Mouse (Mus musculus) hindbrain, embryonic 14.5 days (tissue): ENCODE data around the gene Auts2. TPM values are rescaled to one million over a fixed set of nuclear protein-coding genes. Genes with fewer than 3 reads are reported as not detected.

ENCODE experiments used
- ATAC-seq: fragments of 200-750 bp; cut with Nextera tagmentation; 2 replicates; pipeline ENCODE4 v1.8.0; 2017; ENCODE audit warnings: moderate number of reproducible peaks, mild to moderate bottlenecking, moderate TSS enrichment, moderate library complexity; ENCODE audit not compliant: low FRiP score
- DNase-seq: peaks from one replicate; pipeline ENCODE4 v3.0.0-alpha.2; 2015; ENCODE audit warnings: low spot score
- H3K27ac ChIP-seq: fragments of 300-500 bp; sonication (generic); 2 replicates; pipeline ENCODE4 v1.5.1; 2014; ENCODE audit warnings: mild to moderate bottlenecking, moderate library complexity
- H3K27me3 ChIP-seq: fragments of 300-500 bp; sonication (generic); 2 replicates; pipeline ENCODE4 v1.6.1; 2014; ENCODE audit warnings: mild to moderate bottlenecking, low read length, mixed read lengths; ENCODE audit not compliant: control insufficient read depth, insufficient read depth
- H3K36me3 ChIP-seq: fragments of 300-500 bp; sonication (generic); replicated peaks from 2 replicates; pipeline ENCODE4 v1.6.1; 2014; ENCODE audit not compliant: control insufficient read depth, insufficient read depth
- H3K4me1 ChIP-seq: fragments of 300-500 bp; sonication (generic); replicated peaks from 2 replicates; pipeline ENCODE4 v1.6.1; 2014; ENCODE audit warnings: antibody characterized with exemption, low read length, mixed read lengths; ENCODE audit not compliant: control insufficient read depth, insufficient read depth
- H3K4me2 ChIP-seq: fragments of 300-500 bp; sonication (generic); replicated peaks from 2 replicates; pipeline ENCODE4 v1.6.1; 2014; ENCODE audit warnings: mild to moderate bottlenecking, moderate library complexity
- H3K4me3 ChIP-seq: fragments of 300-500 bp; sonication (generic); replicated peaks from 2 replicates; pipeline ENCODE4 v1.5.1; 2014; ENCODE audit warnings: mild to moderate bottlenecking, low read length
- H3K9ac ChIP-seq: fragments of 300-500 bp; sonication (generic); 2 replicates; pipeline ENCODE4 v1.6.1; 2014
- H3K9me3 ChIP-seq: fragments of 300-500 bp; sonication (generic); 2 replicates; pipeline ENCODE4 v1.6.1; 2016; ENCODE audit warnings: low read length; ENCODE audit not compliant: control insufficient read depth
- WGBS: fragments of 180-500 bp; shearing (Covaris S2); extraction: QIAGEN DNeasy Blood & Tissue Kit; methylation state at CpG from one replicate; pipeline ENCODE4 v1.1.7; 2014; 5-methylcytosine and 5-hydroxymethylcytosine counted together
- polyA plus RNA-seq: library from polyadenylated mRNA; unstranded; fragments of >200 nt; fragmentation: Nextera tagmentation; extraction: Ambion mirVana; gene quantifications from 2 replicates; pipeline ENCODE4 v1.2.1, GENCODE M21; 2014

Auts2 gene
- polyA plus RNA-seq, 1 experiment from 2014 or later = 61.8 TPM

DNA sequence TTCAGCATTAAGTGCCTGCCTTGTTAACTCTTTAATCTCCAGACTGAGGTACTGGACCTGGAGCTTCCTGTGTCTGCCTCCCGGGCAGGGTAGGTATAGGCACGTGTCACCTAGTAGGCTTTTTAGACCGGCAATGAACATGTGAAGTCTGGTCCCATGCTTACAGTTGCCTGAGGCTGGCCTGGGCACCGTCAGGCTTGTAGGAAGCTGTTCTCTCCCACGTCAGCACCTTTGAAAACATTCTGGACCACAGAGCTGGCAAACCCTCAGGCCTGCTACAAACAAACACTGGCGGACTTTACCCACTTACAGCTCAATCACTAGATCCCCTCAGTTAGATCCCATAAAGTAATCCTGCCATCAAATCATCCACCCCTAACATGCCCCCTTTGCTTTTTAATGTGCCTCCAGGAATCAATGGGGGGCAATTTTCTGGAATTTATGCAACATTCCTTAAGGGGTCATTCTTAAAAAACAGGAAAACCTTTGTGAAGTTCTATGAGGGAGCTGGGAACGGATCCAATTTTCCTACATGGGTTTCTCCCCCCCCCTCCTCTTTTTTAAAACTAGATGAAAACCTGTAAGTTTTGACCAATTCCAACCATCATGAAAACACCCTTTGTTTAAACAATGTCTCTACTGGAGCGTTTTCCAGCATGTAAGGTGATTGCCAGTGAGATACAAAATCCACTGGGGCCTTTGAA is 692.4 kb downstream of the Auts2 start:
- ATAC-seq = no peak
- peaks cover 41% of the 10 kb centered on the region for H3K4me1 ChIP-seq
- no peaks in the 10 kb centered on the region for H3K9me3 ChIP-seq
- no peak overlapping the region for H3K4me2 ChIP-seq
- H3K4me3 ChIP-seq = no peak overlapping the region
- no peaks in the 10 kb centered on the region for H3K27me3 ChIP-seq
- WGBS = 72% methylated on average over 8 of the region's 8 CpGs
- H3K9ac ChIP-seq = no peak overlapping the region
- H3K36me3 ChIP-seq = no peaks in the 10 kb centered on the region
- peak overlapping the region; percentile 51 for H3K27ac ChIP-seq
- DNase-seq = no peak

DNA sequence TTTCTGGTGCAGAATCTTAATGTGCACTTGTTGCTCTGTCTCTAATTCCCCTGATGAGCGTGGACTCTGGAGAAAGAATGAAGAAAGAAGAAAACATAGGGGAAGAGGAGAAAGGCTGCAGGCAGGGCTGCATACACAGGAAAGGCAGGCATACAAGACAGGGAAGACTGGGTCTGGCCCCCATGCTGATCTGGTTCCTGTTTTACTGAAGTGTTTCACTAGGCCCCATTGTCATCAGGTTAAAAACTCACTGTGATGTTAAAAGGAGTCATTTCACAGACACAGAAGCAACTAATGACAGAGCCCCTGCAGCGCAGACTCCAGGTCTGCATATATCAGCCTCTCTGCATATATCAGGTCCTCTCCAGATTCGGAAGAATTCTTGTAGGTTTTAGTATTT is 693.5 kb downstream of the Auts2 start:
- Histone ChIP-seq H3K9me3 (no peaks in the 10 kb centered on the region), H3K4me3 (no peak overlapping the region), H3K4me1 (peaks cover 31% of the 10 kb centered on the region), H3K9ac (no peak overlapping the region), H3K27ac (no peak overlapping the region), H3K27me3 (no peaks in the 10 kb centered on the region), H3K36me3 (no peaks in the 10 kb centered on the region), H3K4me2 (no peak overlapping the region)
- 48% methylated on average over 3 of the region's 3 CpGs for WGBS
- ATAC-seq = no peak
- DNase-seq = no peak

DNA sequence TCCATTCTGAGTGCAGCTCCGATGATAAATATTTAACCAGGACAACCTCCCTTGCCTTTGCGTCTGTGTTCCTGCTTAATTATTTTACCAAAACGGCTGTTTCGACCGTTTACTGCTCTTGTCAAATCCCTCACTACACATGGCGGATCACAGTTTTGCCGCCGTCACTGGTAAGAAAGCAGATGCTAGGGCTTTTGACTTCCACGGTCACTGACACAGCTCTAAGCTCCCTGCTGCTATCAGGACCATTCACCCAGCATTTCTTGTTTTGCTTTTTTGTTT is 698.7 kb downstream of the Auts2 start:
- H3K36me3 ChIP-seq = no peaks in the 10 kb centered on the region
- no peak overlapping the region for H3K4me2 ChIP-seq
- H3K27ac ChIP-seq = peak overlapping the region; percentile 66
- no peaks in the 10 kb centered on the region for H3K27me3 ChIP-seq
- ATAC-seq (0 out of 2 replicates have a peak, but pooled peaks have one; percentile 4), DNase-seq (peak; percentile 42)
- peaks cover 17% of the 10 kb centered on the region for H3K4me1 ChIP-seq
- H3K9ac ChIP-seq = no peak overlapping the region
- H3K9me3 ChIP-seq = no peaks in the 10 kb centered on the region
- 25% methylated on average over 9 of the region's 9 CpGs for WGBS
- H3K4me3 ChIP-seq = no peak overlapping the region

DNA sequence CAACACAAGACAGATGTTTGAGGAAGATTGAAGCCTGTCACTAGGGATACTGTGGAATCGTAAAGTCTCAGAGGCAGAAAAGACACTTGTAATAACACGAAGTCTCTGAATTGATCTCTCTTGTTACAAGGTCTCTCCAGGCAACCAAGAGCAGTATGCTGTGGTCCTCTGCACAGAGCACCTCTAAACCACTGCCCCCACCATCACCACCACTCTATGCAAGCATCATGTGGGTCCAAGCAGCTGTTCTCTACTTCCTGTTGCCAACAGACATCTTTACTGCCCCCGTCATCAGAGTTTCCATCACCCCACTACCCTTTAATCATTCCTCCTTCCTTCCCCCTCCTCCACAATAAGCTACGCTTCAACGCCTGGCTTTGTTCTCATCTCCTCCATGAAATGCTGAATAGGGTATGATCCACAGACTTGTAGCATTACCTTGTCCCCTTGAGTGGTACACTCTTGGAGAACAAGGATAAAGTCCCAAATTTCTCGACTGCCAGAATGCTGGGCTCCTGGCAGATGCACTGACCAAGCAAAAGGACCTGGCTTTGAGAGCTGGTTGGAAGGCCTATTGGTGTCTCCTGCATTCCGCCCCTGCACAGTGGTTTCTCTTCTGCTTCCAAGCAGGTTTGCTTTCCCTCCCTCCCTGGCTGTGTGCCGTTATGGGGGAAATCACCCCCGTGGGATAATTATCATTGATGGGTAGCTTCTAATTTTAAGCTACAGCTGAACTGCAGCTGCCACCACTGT is 699.2 kb downstream of the Auts2 start:
- no peaks in the 10 kb centered on the region for H3K36me3 ChIP-seq
- H3K4me1 ChIP-seq = peaks cover 14% of the 10 kb centered on the region
- no peak overlapping the region for H3K9ac ChIP-seq
- 29% methylated on average over 9 of the region's 9 CpGs for whole genome bisulfite sequencing
- H3K27me3 ChIP-seq = no peaks in the 10 kb centered on the region
- DNase-seq (no peak), ATAC-seq (0 out of 2 replicates have a peak, but pooled peaks have one; percentile 37)
- H3K4me2 ChIP-seq = no peak overlapping the region
- no peaks in the 10 kb centered on the region for H3K9me3 ChIP-seq
- H3K4me3 ChIP-seq = no peak overlapping the region
- H3K27ac ChIP-seq = peak overlapping the region; percentile 66

DNA sequence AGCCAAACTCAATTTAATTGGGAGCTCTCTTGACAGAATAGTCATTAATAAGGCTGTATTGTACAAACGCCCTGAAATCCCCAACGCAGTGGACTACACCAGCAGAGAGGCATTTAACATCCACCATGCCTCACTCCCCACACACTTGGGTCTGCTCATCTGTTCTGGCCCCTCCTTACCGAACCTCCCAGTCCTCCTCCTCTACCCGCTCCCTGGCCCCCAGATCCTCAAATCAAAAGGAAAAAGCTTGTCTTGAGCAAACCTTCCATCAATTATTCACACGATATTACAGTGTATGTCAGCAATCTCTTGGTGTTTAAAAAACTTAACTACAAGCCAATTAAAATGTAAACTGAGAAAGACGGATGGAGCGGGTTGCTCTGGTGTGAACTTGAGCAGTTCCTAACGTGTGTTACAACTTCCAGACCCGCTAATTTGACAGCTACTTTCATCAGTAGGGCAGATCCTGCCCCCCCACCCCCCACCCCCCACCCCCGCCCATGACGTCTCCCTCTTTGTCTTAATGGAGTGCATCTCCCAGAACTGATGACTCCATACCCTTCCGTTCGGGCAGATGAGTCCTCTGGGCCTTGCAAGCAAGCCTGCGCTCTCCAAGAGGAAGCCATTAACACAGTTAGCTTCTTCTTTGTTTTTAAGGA is 703.4 kb downstream of the Auts2 start:
- Histone ChIP-seq H3K9me3 (no peaks in the 10 kb centered on the region), H3K27ac (no peak overlapping the region), H3K4me2 (no peak overlapping the region), H3K4me3 (no peak overlapping the region), H3K36me3 (no peaks in the 10 kb centered on the region), H3K27me3 (no peaks in the 10 kb centered on the region), H3K9ac (no peak overlapping the region), H3K4me1 (peaks cover 17% of the 10 kb centered on the region)
- 54% methylated on average over 14 of the region's 14 CpGs for WGBS
- ATAC-seq (no peak), DNase-seq (no peak)

DNA sequence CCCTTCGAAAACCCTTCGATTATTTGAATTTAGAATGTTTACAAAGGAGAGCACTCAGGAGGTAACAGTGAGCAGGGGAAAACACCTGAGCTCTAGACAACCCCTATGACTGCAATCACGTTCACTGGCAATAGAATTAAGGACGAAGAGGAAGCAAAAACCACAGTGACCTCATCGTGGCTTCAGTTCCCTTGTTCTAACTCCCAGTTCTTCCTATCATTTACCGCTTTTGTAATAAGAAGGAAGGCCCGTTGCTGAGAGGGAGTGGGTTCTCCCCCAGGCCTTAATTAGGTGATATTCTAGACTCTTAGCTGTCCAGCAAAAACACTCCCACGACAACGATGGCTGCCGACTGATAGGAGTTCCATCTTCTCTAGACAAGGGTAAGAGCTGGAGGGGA is 704.1 kb downstream of the Auts2 start:
- no peak overlapping the region for H3K9ac ChIP-seq
- peaks cover 13% of the 10 kb centered on the region for H3K4me1 ChIP-seq
- H3K9me3 ChIP-seq = no peaks in the 10 kb centered on the region
- no peaks in the 10 kb centered on the region for H3K36me3 ChIP-seq
- 77% methylated on average over 10 of the region's 10 CpGs for WGBS
- no peak for DNase-seq
- no peak overlapping the region for H3K4me3 ChIP-seq
- H3K27me3 ChIP-seq = no peaks in the 10 kb centered on the region
- ATAC-seq = no peak
- H3K27ac ChIP-seq = 0 out of 2 replicates have a peak overlapping the region, but pooled peaks have one; percentile 11
- H3K4me2 ChIP-seq = no peak overlapping the region

DNA sequence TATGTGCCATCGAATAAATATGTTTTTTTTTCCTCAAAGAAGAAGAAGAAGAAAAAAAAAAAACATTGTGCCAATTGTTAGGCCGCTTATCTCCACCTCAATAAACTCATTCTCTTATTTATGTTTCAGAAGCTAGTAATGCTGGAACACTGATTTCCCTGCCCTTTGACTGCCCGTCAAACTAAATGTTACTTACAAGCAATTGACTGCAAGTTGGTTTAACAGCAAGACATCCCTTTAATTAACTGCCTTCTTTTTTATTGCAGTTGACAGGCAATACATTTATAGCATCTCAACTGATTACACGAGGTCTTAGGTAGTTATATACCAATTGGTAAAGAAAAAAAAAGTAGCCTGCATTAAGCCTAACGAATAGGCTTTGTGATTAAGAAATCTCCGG is 705.1 kb downstream of the Auts2 start:
- no peaks in the 10 kb centered on the region for H3K9me3 ChIP-seq
- DNase-seq = no peak
- peaks cover 14% of the 10 kb centered on the region for H3K4me1 ChIP-seq
- no peak for ATAC-seq
- H3K27me3 ChIP-seq = no peaks in the 10 kb centered on the region
- no peak overlapping the region for H3K4me3 ChIP-seq
- 54% methylated on average over 6 of the region's 6 CpGs for WGBS
- no peak overlapping the region for H3K4me2 ChIP-seq
- H3K9ac ChIP-seq = no peak overlapping the region
- no peaks in the 10 kb centered on the region for H3K36me3 ChIP-seq
- no peak overlapping the region for H3K27ac ChIP-seq

- WGBS = 67% methylated on average over 6 of the region's 6 CpGs
- no peaks in the 10 kb centered on the region for H3K36me3 ChIP-seq
- no peaks in the 10 kb centered on the region for H3K9me3 ChIP-seq
- no peak overlapping the region for H3K9ac ChIP-seq
- DNase-seq (no peak), ATAC-seq (no peak)
- no peak overlapping the region for H3K4me2 ChIP-seq
- H3K27me3 ChIP-seq = no peaks in the 10 kb centered on the region
- no peak overlapping the region for H3K4me3 ChIP-seq
- H3K27ac ChIP-seq = no peak overlapping the region
- H3K4me1 ChIP-seq = peaks cover 19% of the 10 kb centered on the region
Measured at GRCm38 (mm10) chr5:131836014-131836735, 707.0 kb downstream of the Auts2 start.
